Mouse (Mus musculus) activated CD4-positive, CD25-positive, alpha-beta regulatory T cell (primary cell): ENCODE results near the gene Tent4b. TPM values are rescaled to one million over a fixed set of nuclear protein-coding genes. Genes with fewer than 3 reads are reported as not detected.

ENCODE experiments used
- polyA plus RNA-seq, 2 experiments: library from polyadenylated mRNA; unstranded; fragments of 100-300 nt; shearing (Covaris generic); gene quantifications; one replicate each; pipeline ENCODE4 v1.2.1; 2017

Gene Tent4b
- polyA plus RNA-seq = 10 to 100 TPM; 30.3 to 51.2 TPM

DNA sequence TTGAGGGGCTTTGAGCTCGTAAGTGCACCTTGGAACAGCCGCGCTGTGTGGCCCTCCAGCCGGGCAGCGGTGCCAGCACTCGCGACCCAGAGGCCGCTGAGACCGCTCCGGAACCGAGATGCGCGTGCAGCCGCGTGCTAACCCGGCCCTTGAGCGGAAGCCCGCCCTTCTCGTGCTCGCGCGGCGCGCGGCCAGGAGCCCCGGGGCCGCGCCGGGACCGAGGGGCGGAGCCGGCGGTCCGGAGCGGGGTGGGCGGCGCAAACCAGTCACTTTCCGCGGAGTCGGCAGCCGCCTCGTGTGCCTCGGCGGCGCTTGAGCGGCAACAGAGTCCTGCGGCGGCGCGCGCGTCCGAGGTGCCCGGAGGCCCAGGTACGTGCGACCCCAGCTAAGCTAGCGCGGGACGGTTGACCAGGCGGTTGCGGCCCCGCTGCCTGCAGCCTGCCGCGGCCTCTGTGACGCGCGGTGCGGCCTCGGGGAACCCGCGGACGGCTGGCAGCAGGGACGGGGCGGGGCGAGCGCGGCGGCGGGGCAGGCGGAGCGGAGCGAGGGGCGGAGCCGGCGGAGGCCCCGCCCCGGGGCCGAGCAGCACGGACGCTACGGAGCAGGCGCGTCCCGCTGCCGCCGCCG lies at the start of gene Tent4b:
Gene Tent4b, plus strand, starts transcription at position 269 of the 627 bp plus-strand sequence.

DNA sequence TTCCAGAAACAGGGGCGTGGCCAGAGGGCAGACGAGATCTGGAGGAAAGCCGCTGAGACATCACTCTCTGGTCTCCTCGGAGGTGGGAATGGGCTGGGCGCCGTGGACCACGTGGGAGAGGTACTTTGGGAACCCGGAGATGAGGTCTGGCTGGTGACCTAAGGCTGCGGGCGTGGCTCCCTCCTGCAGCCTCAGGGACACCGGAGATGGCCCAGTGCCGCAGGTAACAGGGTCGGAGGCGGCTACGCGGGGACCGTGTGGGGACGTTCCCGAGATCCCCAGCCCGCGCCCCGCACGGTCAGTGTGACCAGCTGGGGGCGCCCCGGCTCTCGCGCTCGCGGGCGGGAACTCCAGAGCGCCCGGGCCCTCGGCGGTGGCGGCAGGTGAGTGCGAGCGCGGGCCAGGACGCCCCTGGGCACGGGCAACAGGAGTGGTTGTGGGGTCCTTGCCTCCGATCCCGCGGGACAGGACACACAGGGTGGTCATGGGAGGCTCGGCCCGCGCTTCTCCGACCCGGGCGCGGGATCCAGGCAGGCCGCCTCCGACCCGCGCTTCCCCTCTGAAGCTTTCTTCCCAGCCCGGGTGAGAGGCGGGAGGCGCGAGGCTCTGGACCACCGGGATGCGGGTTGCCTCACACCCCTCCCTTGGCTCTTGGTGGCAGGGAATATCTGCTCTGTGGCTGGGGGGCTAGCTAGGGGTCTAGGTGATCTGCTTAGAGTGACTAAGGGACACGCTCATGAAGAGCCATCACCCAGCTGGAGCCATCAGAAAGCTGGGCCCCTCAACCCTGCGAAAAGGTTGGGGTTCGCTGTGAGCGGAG lies 73.4 kb downstream of the Tent4b start, which contains the start of gene Adcy7:
Gene Adcy7, plus strand, starts transcription at position 173 of the 820 bp plus-strand sequence.

Other genes starting within 250 kb of the Tent4b start
- gene Zfp423, start 239.6 kb upstream of the Tent4b start, polyA plus RNA-seq = under 1 TPM; 0.25 to 0.32 TPM
- gene Cnep1r1, start 80.4 kb upstream of the Tent4b start, polyA plus RNA-seq = 10 to 100 TPM; 36.4 to 38.9 TPM
- 10 to 100 TPM; 29.5 to 43.0 TPM for gene Heatr3, start 61.4 kb upstream of the Tent4b start, polyA plus RNA-seq
- 100 to 1,000 TPM in 1 of 2 experiments, 10 to 100 TPM in 1; 69.1 to 154 TPM for gene Adcy7, start 73.2 kb downstream of the Tent4b start, polyA plus RNA-seq
- 10 to 100 TPM; 66.7 to 72.2 TPM for gene Brd7, start 163.0 kb downstream of the Tent4b start, polyA plus RNA-seq